Mouse (Mus musculus): ENCODE measurements around the gene Tle4. TPM values are rescaled to one million over a fixed set of nuclear protein-coding genes. Genes with fewer than 3 reads are reported as not detected.

Tle4 gene
- polyA plus RNA-seq, 1 experiment from 2014 or later = 11.7 TPM

DNA sequence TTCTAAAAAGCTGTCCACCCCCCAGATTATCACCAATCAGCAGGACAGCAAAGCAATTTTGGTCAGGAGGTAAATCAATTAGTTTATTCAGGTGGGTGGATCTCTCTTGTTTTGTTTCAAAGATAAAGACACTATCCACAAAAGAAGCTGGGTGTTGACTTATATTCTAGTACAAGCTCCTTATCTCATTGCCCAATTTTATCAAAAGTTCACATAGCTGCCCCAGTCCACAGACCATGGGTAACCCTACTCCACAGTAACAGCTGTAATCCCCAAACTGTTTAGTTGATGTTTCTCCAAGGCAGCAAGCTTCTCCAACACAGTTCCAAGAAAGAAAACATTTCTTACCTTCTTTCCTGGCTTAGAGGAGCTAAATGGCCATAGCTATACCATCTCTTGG is 21.5 kb downstream of the Tle4 start:
- Histone ChIP-seq H3K27me3 (ENCODE audit: control insufficient read depth, insufficient read depth, low read length) (no peaks in the 10 kb centered on the region), H3K4me3 (ENCODE audit: control insufficient read depth in 1 of 2, insufficient read depth in 1 of 2, low read depth in 1 of 2, low read length in 2 of 2) (no peak overlapping the region), H3K27ac (replicated peaks in 1 of 2; ENCODE audit: control insufficient read depth in 1 of 2, insufficient read depth in 1 of 2, low read depth in 2 of 2, low read length in 2 of 2) (no peak overlapping the region), H3K36me3 (ENCODE audit: control insufficient read depth, insufficient read depth, low read length) (0 out of 2 replicates have a peak, but pooled peaks cover 4% of the 10 kb centered on the region), H3K9ac (ENCODE audit: low read length) (no peak overlapping the region), H3K4me1 (ENCODE audit: control insufficient read depth in 2 of 2, insufficient read depth in 2 of 2, low read length in 2 of 2) (peaks cover 0 to 6% of the 10 kb centered on the region in 2 experiments; a peak in 1 of 4 replicates), H3K4me2 (ENCODE audit: low read length) (no peak overlapping the region), H3K9me3 (ENCODE audit: control insufficient read depth, low read length) (no peaks in the 10 kb centered on the region)
- no peak for ATAC-seq (ENCODE audit: insufficient number of reproducible peaks, insufficient read depth, low FRiP score, low read depth)

DNA sequence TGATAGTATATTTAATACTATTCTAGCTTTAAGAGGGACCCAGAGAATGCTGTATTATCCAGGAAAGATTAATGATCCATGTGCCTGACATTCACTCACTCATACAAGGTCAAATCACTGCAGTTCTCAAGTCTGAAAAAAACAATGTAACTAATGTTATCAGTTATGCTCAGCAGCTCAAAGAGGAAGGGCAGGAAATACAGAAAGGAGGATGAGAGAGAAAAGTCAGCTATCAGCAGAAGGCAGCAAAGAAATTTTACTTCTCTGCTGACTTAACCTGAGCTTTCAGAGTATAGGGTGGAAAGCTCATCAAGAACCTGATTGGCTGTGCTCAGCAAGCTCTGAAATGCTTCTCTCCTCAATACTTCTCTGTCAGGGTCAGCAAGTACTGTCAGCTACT is 29.0 kb downstream of the Tle4 start:
- no peak for ATAC-seq (ENCODE audit: insufficient number of reproducible peaks, insufficient read depth, low FRiP score, low read depth)
- Histone ChIP-seq H3K9ac (ENCODE audit: low read length) (no peak overlapping the region), H3K4me2 (ENCODE audit: low read length) (no peak overlapping the region), H3K36me3 (ENCODE audit: control insufficient read depth, insufficient read depth, low read length) (no peaks in the 10 kb centered on the region), H3K27ac (replicated peaks in 1 of 2; ENCODE audit: control insufficient read depth in 1 of 2, insufficient read depth in 1 of 2, low read depth in 2 of 2, low read length in 2 of 2) (no peak overlapping the region; a peak in 1 of 4 replicates), H3K4me3 (ENCODE audit: control insufficient read depth in 1 of 2, insufficient read depth in 1 of 2, low read depth in 1 of 2, low read length in 2 of 2) (no peak overlapping the region), H3K4me1 (ENCODE audit: control insufficient read depth in 2 of 2, insufficient read depth in 2 of 2, low read length in 2 of 2) (peaks cover 0 to 12% of the 10 kb centered on the region in 2 experiments; a peak in 2 of 4 replicates), H3K27me3 (ENCODE audit: control insufficient read depth, insufficient read depth, low read length) (no peaks in the 10 kb centered on the region), H3K9me3 (ENCODE audit: control insufficient read depth, low read length) (no peaks in the 10 kb centered on the region)

DNA sequence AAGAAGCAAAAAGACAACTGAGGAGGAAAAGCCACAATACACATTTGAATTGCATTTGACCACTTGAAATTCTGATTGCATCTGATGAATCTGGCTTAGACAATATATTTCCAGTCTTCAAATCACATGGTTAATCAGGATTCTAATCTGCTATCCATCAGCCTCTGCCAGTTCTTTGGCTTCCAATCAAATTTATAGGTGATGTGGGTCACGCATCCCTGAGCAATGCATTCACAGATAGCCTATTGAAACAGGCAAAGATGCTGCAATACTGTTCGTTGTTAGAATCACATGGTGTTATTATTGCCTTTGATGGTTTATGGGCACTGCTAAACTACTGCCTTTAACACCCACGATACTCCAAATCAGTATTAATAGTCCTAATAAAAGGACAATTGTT is 30.8 kb downstream of the Tle4 start:
- Histone ChIP-seq H3K36me3 (ENCODE audit: control insufficient read depth, insufficient read depth, low read length) (no peaks in the 10 kb centered on the region), H3K27me3 (ENCODE audit: control insufficient read depth, insufficient read depth, low read length) (no peaks in the 10 kb centered on the region), H3K27ac (replicated peaks in 1 of 2; ENCODE audit: control insufficient read depth in 1 of 2, insufficient read depth in 1 of 2, low read depth in 2 of 2, low read length in 2 of 2) (no peak overlapping the region), H3K9ac (ENCODE audit: low read length) (no peak overlapping the region), H3K4me3 (ENCODE audit: control insufficient read depth in 1 of 2, insufficient read depth in 1 of 2, low read depth in 1 of 2, low read length in 2 of 2) (no peak overlapping the region), H3K9me3 (ENCODE audit: control insufficient read depth, low read length) (no peaks in the 10 kb centered on the region), H3K4me2 (ENCODE audit: low read length) (no peak overlapping the region), H3K4me1 (ENCODE audit: control insufficient read depth in 2 of 2, insufficient read depth in 2 of 2, low read length in 2 of 2) (peaks cover 0 to 17% of the 10 kb centered on the region in 2 experiments; a peak in 2 of 4 replicates)
- no peak for ATAC-seq (ENCODE audit: insufficient number of reproducible peaks, insufficient read depth, low FRiP score, low read depth)
- WGBS = 90% methylated on average over 3 of the region's 3 CpGs

DNA sequence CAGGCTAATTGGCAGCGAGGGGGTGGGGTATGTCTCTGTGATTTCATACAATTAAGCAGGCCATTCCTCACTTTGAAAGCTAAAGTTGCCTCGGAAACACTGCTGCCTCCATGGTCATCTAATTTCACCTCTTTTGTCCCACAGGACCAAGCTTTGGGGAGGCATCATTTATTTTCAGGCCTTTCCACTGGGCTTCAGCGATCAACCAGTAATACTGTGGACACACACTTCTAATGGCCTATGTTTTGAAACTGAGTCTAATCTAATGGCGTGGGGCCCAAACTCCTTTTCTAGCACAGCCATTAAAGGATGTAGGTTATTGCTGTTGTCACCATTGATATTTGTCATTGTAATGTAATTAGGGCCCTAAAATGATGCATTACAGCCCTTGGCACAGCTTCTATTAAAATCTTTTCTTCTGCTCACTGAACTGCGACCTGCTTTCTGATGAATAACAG is 31.3 kb downstream of the Tle4 start:
- no peak for ATAC-seq (ENCODE audit: insufficient number of reproducible peaks, insufficient read depth, low FRiP score, low read depth)
- Histone ChIP-seq H3K36me3 (ENCODE audit: control insufficient read depth, insufficient read depth, low read length) (no peaks in the 10 kb centered on the region), H3K27me3 (ENCODE audit: control insufficient read depth, insufficient read depth, low read length) (no peaks in the 10 kb centered on the region), H3K4me3 (ENCODE audit: control insufficient read depth in 1 of 2, insufficient read depth in 1 of 2, low read depth in 1 of 2, low read length in 2 of 2) (no peak overlapping the region), H3K9me3 (ENCODE audit: control insufficient read depth, low read length) (no peaks in the 10 kb centered on the region), H3K27ac (replicated peaks in 1 of 2; ENCODE audit: control insufficient read depth in 1 of 2, insufficient read depth in 1 of 2, low read depth in 2 of 2, low read length in 2 of 2) (no peak overlapping the region), H3K4me2 (ENCODE audit: low read length) (no peak overlapping the region), H3K9ac (ENCODE audit: low read length) (no peak overlapping the region), H3K4me1 (ENCODE audit: control insufficient read depth in 2 of 2, insufficient read depth in 2 of 2, low read length in 2 of 2) (peaks cover 0 to 14% of the 10 kb centered on the region in 2 experiments; a peak in 2 of 4 replicates)
- 84% methylated on average over 5 of the region's 5 CpGs for WGBS

DNA sequence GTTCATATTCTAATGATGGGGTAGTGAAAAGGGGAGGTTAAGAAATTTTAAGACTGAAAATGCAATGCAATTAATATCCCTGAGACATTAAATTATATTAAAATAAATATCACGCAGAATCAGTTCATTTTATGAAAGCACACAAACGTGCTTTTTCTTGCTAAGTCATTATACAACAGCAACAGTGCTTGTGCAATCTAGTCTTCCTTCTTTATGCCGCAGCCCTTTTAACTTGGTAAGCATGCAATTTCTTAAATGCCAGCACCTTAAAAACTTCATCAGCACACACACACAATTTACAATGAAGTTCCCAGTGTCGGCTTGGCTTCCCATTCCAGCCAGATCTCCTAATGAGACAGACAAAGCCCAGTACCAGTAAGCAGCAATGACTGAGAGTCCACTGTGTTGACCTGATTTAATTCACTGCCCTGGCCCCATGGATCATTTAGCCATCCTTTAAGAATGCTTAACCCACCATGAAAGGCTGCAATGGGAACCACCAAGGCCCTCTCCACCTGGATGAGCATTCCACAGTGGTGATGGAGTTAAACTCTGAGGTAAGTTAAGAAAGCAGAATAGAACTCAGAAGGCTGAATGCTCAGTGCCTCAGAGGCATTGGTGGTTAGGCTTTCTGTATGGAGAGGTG is 32.3 kb downstream of the Tle4 start:
- Histone ChIP-seq H3K4me2 (ENCODE audit: low read length) (no peak overlapping the region), H3K4me3 (ENCODE audit: control insufficient read depth in 1 of 2, insufficient read depth in 1 of 2, low read depth in 1 of 2, low read length in 2 of 2) (no peak overlapping the region), H3K4me1 (ENCODE audit: control insufficient read depth in 2 of 2, insufficient read depth in 2 of 2, low read length in 2 of 2) (peaks cover 0 to 14% of the 10 kb centered on the region in 2 experiments; a peak in 2 of 4 replicates), H3K27ac (replicated peaks in 1 of 2; ENCODE audit: control insufficient read depth in 1 of 2, insufficient read depth in 1 of 2, low read depth in 2 of 2, low read length in 2 of 2) (no peak overlapping the region), H3K27me3 (ENCODE audit: control insufficient read depth, insufficient read depth, low read length) (no peaks in the 10 kb centered on the region), H3K9ac (ENCODE audit: low read length) (no peak overlapping the region), H3K9me3 (ENCODE audit: control insufficient read depth, low read length) (no peaks in the 10 kb centered on the region), H3K36me3 (ENCODE audit: control insufficient read depth, insufficient read depth, low read length) (no peaks in the 10 kb centered on the region)
- ATAC-seq (ENCODE audit: insufficient number of reproducible peaks, insufficient read depth, low FRiP score, low read depth) = no peak
- 91% methylated on average over 4 of the region's 4 CpGs for WGBS

DNA sequence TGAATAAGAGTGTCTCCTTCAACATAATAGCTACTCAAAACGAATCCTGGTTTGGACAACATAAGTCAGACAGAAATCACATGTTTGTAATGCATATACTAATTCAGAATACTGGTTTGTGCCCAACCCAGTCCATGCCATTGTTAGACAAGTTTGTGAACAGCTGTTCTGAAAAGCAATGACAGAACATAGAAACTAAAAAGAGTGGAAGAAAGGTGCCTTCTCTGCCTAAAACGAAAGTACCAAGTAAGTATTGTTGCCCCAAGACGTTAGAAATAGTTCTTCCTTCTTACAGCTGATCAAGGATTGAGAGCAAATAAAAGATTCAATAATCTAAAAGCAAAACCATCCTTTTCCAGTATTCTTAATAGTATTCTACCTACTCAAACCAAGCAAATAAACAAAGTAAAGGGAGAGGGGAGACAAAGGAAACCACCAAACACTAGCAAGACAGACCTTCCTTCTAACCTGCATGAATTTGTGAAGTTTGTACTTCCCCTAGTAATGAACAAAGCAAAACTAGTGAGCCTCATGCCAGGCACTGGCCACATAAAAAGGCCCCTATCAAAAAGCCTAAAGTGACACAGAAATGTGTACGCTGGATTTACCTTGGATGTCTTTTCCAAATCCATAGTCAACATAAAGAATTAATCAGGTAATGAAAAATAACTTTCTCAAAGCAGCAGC is 34.4 kb downstream of the Tle4 start:
- Histone ChIP-seq H3K4me1 (ENCODE audit: control insufficient read depth in 2 of 2, insufficient read depth in 2 of 2, low read length in 2 of 2) (peaks cover 0 to 6% of the 10 kb centered on the region in 2 experiments; a peak in 2 of 4 replicates), H3K9ac (ENCODE audit: low read length) (no peak overlapping the region), H3K9me3 (ENCODE audit: control insufficient read depth, low read length) (no peaks in the 10 kb centered on the region), H3K27me3 (ENCODE audit: control insufficient read depth, insufficient read depth, low read length) (no peaks in the 10 kb centered on the region), H3K36me3 (ENCODE audit: control insufficient read depth, insufficient read depth, low read length) (0 out of 2 replicates have a peak, but pooled peaks cover 3% of the 10 kb centered on the region), H3K4me2 (ENCODE audit: low read length) (no peak overlapping the region), H3K27ac (replicated peaks in 1 of 2; ENCODE audit: control insufficient read depth in 1 of 2, insufficient read depth in 1 of 2, low read depth in 2 of 2, low read length in 2 of 2) (no peak overlapping the region), H3K4me3 (ENCODE audit: control insufficient read depth in 1 of 2, insufficient read depth in 1 of 2, low read depth in 1 of 2, low read length in 2 of 2) (no peak overlapping the region)
- WGBS = 87% methylated on average over 4 of the region's 4 CpGs
- no peak for ATAC-seq (ENCODE audit: insufficient number of reproducible peaks, insufficient read depth, low FRiP score, low read depth)

DNA sequence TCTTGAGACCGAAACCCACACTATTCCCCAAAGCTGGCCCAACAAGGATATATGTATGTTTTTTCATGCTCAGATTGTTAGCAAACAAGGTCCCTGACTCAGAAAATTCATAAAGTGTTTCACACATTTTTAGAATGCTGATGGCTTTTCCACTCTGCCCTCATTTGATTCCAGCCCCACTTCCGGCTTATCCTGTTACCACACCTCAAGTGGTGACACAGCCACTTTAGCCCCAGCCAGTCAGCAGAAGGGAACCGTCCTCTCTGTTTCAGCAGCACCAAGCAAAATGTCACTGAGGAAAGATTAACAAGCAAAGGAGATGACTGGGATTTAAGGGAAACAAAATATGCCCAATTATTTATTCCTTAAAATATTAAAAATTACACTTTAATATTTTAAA is 50.0 kb downstream of the Tle4 start:
- 53% methylated on average over 3 of the region's 3 CpGs for WGBS
- Histone ChIP-seq H3K4me2 (ENCODE audit: low read length) (no peak overlapping the region), H3K4me3 (ENCODE audit: control insufficient read depth in 1 of 2, insufficient read depth in 1 of 2, low read depth in 1 of 2, low read length in 2 of 2) (no peak overlapping the region), H3K36me3 (ENCODE audit: control insufficient read depth, insufficient read depth, low read length) (peaks cover 4% of the 10 kb centered on the region; the same call in 1 of the 2 replicates), H3K27me3 (ENCODE audit: control insufficient read depth, insufficient read depth, low read length) (no peaks in the 10 kb centered on the region), H3K27ac (replicated peaks in 1 of 2; ENCODE audit: control insufficient read depth in 1 of 2, insufficient read depth in 1 of 2, low read depth in 2 of 2, low read length in 2 of 2) (no peak overlapping the region), H3K9ac (ENCODE audit: low read length) (no peak overlapping the region), H3K9me3 (ENCODE audit: control insufficient read depth, low read length) (no peaks in the 10 kb centered on the region), H3K4me1 (ENCODE audit: control insufficient read depth in 2 of 2, insufficient read depth in 2 of 2, low read length in 2 of 2) (peaks cover 3 to 7% of the 10 kb centered on the region in 2 experiments; a peak in 2 of 4 replicates)
- no peak for ATAC-seq (ENCODE audit: insufficient number of reproducible peaks, insufficient read depth, low FRiP score, low read depth)

Data from heart, embryonic 14.5 days (tissue).